Mouse (Mus musculus): ENCODE measurements around the gene Exoc3l4. TPM values are rescaled to one million over a fixed set of nuclear protein-coding genes. Genes with fewer than 3 reads are reported as not detected.
A peak's percentile ranks its signal among the peaks of the same experiment; 100 is the strongest.

Exoc3l4 gene
- polyA plus RNA-seq, 1 experiment: 58.3 TPM

GRCm38 (mm10) chr12:111474384-111474783 lies 57.6 kb downstream of the Exoc3l4 start:
- no peak for TF ChIP-seq FOSL1 (IDR thresholded peaks at IDR 0.05; ENCODE audit: insufficient read depth, low read length, poor library complexity, severe bottlenecking)
- TF ChIP-seq MYOG (IDR thresholded peaks at IDR 0.05; ENCODE audit: control insufficient read depth, extremely low read depth, insufficient read length): no peak
- TF ChIP-seq CEBPB (IDR thresholded peaks at IDR 0.05; ENCODE audit: low read depth): no peak
- TF ChIP-seq MAX (IDR thresholded peaks at IDR 0.05): no peak
- TF ChIP-seq CTCF (IDR thresholded peaks at IDR 0.05; ENCODE audit: control insufficient read depth, insufficient read depth, insufficient read length): no peak
- no peak for TF ChIP-seq USF1 (IDR thresholded peaks at IDR 0.05; ENCODE audit: low read depth)
- no peak for TF ChIP-seq MYOD1 (IDR thresholded peaks at IDR 0.05; ENCODE audit: control insufficient read depth, insufficient read length, low read depth)
- Histone ChIP-seq H3K79me2 (ENCODE audit: control insufficient read depth, insufficient read depth) (no peaks in the 10 kb centered on the region), H3K36me3 (ENCODE audit: control insufficient read depth, insufficient read depth) (no peaks in the 10 kb centered on the region), H3K79me3 (ENCODE audit: low read depth) (no peaks in the 10 kb centered on the region), H3K4me3 (ENCODE audit: insufficient read depth, poor library complexity, severe bottlenecking) (no peak overlapping the region), H3ac (ENCODE audit: control insufficient read depth, insufficient read length, low read depth) (no peak overlapping the region), H3K27me3 (ENCODE audit: control insufficient read depth, insufficient read depth, insufficient read length) (no peaks in the 10 kb centered on the region)

- Histone ChIP-seq H3K4me3 (ENCODE audit: insufficient read depth, poor library complexity, severe bottlenecking) (no peak overlapping the region), H3K27me3 (ENCODE audit: control insufficient read depth, insufficient read depth, insufficient read length) (no peaks in the 10 kb centered on the region), H3K36me3 (ENCODE audit: control insufficient read depth, insufficient read depth) (no peaks in the 10 kb centered on the region), H3K79me3 (ENCODE audit: low read depth) (no peaks in the 10 kb centered on the region), H3K79me2 (ENCODE audit: control insufficient read depth, insufficient read depth) (no peaks in the 10 kb centered on the region), H3ac (ENCODE audit: control insufficient read depth, insufficient read length, low read depth) (no peak overlapping the region)
- TF ChIP-seq CEBPB (IDR thresholded peaks at IDR 0.05; ENCODE audit: low read depth): no peak
- no peak for TF ChIP-seq FOSL1 (IDR thresholded peaks at IDR 0.05; ENCODE audit: insufficient read depth, low read length, poor library complexity, severe bottlenecking)
- TF ChIP-seq MYOD1 (IDR thresholded peaks at IDR 0.05; ENCODE audit: control insufficient read depth, insufficient read length, low read depth): no peak
- no peak for TF ChIP-seq MAX (IDR thresholded peaks at IDR 0.05)
- no peak for TF ChIP-seq MYOG (IDR thresholded peaks at IDR 0.05; ENCODE audit: control insufficient read depth, extremely low read depth, insufficient read length)
- TF ChIP-seq USF1 (IDR thresholded peaks at IDR 0.05; ENCODE audit: low read depth): no peak
- no peak for TF ChIP-seq CTCF (IDR thresholded peaks at IDR 0.05; ENCODE audit: control insufficient read depth, insufficient read depth, insufficient read length)
Measured at GRCm38 (mm10) chr12:111474893-111475643, 58.3 kb downstream of the Exoc3l4 start.

GRCm38 (mm10) chr12:111478924-111479323 lies 62.1 kb downstream of the Exoc3l4 start:
- TF ChIP-seq CEBPB (IDR thresholded peaks at IDR 0.05; ENCODE audit: low read depth) (no peak), MYOG (IDR thresholded peaks at IDR 0.05; ENCODE audit: control insufficient read depth, extremely low read depth, insufficient read length) (no peak), FOSL1 (IDR thresholded peaks at IDR 0.05; ENCODE audit: insufficient read depth, low read length, poor library complexity, severe bottlenecking) (no peak), CTCF (IDR thresholded peaks at IDR 0.05; ENCODE audit: control insufficient read depth, insufficient read depth, insufficient read length) (no peak), MYOD1 (IDR thresholded peaks at IDR 0.05; ENCODE audit: control insufficient read depth, insufficient read length, low read depth) (no peak), USF1 (IDR thresholded peaks at IDR 0.05; ENCODE audit: low read depth) (no peak), MAX (IDR thresholded peaks at IDR 0.05) (no peak)
- H3ac ChIP-seq (ENCODE audit: control insufficient read depth, insufficient read length, low read depth): no peak overlapping the region
- no peaks in the 10 kb centered on the region for H3K27me3 ChIP-seq (ENCODE audit: control insufficient read depth, insufficient read depth, insufficient read length)
- H3K79me3 ChIP-seq (ENCODE audit: low read depth): no peaks in the 10 kb centered on the region
- no peaks in the 10 kb centered on the region for H3K36me3 ChIP-seq (ENCODE audit: control insufficient read depth, insufficient read depth)
- no peak overlapping the region for H3K4me3 ChIP-seq (ENCODE audit: insufficient read depth, poor library complexity, severe bottlenecking)
- H3K79me2 ChIP-seq (ENCODE audit: control insufficient read depth, insufficient read depth): no peaks in the 10 kb centered on the region

GRCm38 (mm10) chr12:111479917-111480316 lies 63.1 kb downstream of the Exoc3l4 start:
- Histone ChIP-seq H3K4me3 (ENCODE audit: insufficient read depth, poor library complexity, severe bottlenecking) (no peak overlapping the region), H3K79me3 (ENCODE audit: low read depth) (no peaks in the 10 kb centered on the region)

More at GRCm38 (mm10) chr12:111479917-111480316, 63.1 kb downstream of the Exoc3l4 start:
- Histone ChIP-seq H3K36me3 (ENCODE audit: control insufficient read depth, insufficient read depth) (no peaks in the 10 kb centered on the region), H3K27me3 (ENCODE audit: control insufficient read depth, insufficient read depth, insufficient read length) (peaks cover under 1% of the 10 kb centered on the region), H3ac (ENCODE audit: control insufficient read depth, insufficient read length, low read depth) (no peak overlapping the region), H3K79me2 (ENCODE audit: control insufficient read depth, insufficient read depth) (no peaks in the 10 kb centered on the region)
- TF ChIP-seq FOSL1 (IDR thresholded peaks at IDR 0.05; ENCODE audit: insufficient read depth, low read length, poor library complexity, severe bottlenecking) (no peak), CTCF (IDR thresholded peaks at IDR 0.05; ENCODE audit: control insufficient read depth, insufficient read depth, insufficient read length) (peak; percentile 26)

Other genes with a start within 250 kb of the Exoc3l4 start
- not detected for gene 4930595D18Rik, start 232.5 kb upstream of the Exoc3l4 start, polyA plus RNA-seq (2012; fragmentation: generic; extraction: Trizol)
- 0.09 TPM for gene Amn, start 145.9 kb upstream of the Exoc3l4 start, polyA plus RNA-seq (2012; fragmentation: generic; extraction: Trizol)
- 48.1 TPM for gene Cdc42bpb, start 39.3 kb upstream of the Exoc3l4 start, polyA plus RNA-seq (2012; fragmentation: generic; extraction: Trizol)
- not detected for gene Lbhd2, start 10.2 kb upstream of the Exoc3l4 start, polyA plus RNA-seq (2012; fragmentation: generic; extraction: Trizol)
- 119 TPM for gene Tnfaip2, start 25.5 kb downstream of the Exoc3l4 start, polyA plus RNA-seq (2012; fragmentation: generic; extraction: Trizol)
- gene Gm266, start 68.8 kb downstream of the Exoc3l4 start, polyA plus RNA-seq (2012; fragmentation: generic; extraction: Trizol): 2.1 TPM
- 91.0 TPM for gene Eif5, start 121.0 kb downstream of the Exoc3l4 start, polyA plus RNA-seq (2012; fragmentation: generic; extraction: Trizol)
- gene Mark3, start 157.5 kb downstream of the Exoc3l4 start, polyA plus RNA-seq (2012; fragmentation: generic; extraction: Trizol): 35.0 TPM